Mouse (Mus musculus): ENCODE results near the gene Fsd1l. TPM values are rescaled to one million over a fixed set of nuclear protein-coding genes. Genes with fewer than 3 reads are reported as not detected.

The Fsd1l gene
- 2.7 and 3.7 TPM in 2 replicates for polyA plus RNA-seq (2014; fragmentation: Nextera tagmentation; extraction: Ambion mirVana)

DNA sequence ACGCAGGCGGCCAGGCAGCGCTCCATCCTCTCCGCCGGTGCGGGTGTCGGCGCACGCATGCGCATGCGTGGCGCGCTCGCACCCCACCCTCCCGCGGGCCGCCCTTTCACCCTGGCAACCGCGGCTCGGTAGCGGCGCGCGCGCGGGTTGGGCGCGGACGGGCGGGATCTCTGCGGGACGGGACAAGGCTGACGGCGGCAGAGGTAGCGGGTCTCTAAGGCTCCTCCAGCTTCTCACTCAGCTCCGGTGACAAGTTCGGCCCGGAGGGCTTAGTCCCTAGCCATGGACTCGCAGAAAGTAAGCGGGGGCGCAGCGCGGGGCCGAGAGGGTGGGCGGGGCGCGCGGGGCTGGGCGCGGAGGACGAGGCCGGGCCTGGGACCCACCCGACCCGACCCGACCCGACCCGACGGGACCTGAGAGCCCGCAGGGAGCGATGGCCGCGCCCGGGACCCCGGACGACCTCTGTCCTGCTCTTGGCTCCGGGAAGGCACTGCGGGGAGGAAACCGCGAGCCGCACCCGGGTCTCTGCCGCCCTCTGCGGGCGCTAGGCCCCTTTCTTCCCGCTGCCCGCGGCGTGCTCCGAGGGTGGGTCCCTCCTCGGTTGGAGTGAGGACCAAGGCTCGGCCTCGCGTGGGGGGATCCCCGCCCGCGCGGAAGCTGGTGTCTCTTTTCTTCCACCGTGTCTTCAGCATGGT lies at the start of gene Fsd1l:
Fsd1l (plus strand) TSS at position 156 of the 695 bp plus-strand sequence.
- H3K4me2 ChIP-seq, result peak within 1 kb of the TSS; percentile 85
- H3K36me3 ChIP-seq (ENCODE audit: control insufficient read depth, insufficient read depth, low read length), result no peaks in the 10 kb centered on the region
- DNase-seq (ENCODE audit: low spot score), result peak; percentile 66
- H3K9me3 ChIP-seq (ENCODE audit: control insufficient read depth, low read length), result no peaks in the 10 kb centered on the region
- H3K27ac ChIP-seq (ENCODE audit: low read depth, low read length), result no peak within 1 kb of the TSS
- no peaks in the 10 kb centered on the region; the same call in 1 of the 2 replicates for H3K4me1 ChIP-seq (replicated peaks; ENCODE audit: control insufficient read depth, insufficient read depth, low read length)
- H3K4me3 ChIP-seq (ENCODE audit: low read depth, low read length), result peak within 1 kb of the TSS; percentile 74
- peak within 1 kb of the TSS; percentile 67 for H3K9ac ChIP-seq (ENCODE audit: low read depth, low read length)
- 1% methylated on average over 74 of the region's 88 CpGs for WGBS
- ATAC-seq (replicated peaks; ENCODE audit: low FRiP score), result peak; percentile 74
- peaks cover 16% of the 10 kb centered on the region for H3K27me3 ChIP-seq (replicated peaks; ENCODE audit: control insufficient read depth, insufficient read depth, low read length)

DNA sequence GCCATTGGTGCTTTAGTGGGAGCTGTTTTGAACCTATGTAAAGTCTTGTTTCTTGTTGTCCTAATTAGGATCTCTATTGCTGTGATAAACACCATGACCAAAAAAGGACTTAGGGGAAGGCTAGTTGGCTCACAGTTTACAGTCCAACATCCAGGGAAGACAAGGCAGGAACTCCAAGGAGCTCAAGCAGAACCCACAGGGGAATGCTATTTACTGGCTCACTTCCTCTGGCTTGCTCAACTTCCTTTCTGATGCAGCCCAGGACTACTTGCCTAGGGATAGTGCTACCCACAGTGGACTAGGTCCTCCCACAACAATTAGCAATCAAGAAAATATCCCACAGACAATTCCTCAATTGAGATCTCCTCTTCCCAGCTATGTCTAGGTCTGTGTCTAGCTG lies 43.6 kb upstream of the Fsd1l start:
- H3K36me3 ChIP-seq (ENCODE audit: control insufficient read depth, insufficient read depth, low read length), result no peaks in the 10 kb centered on the region
- no peak overlapping the region for H3K27ac ChIP-seq (ENCODE audit: low read depth, low read length)
- H3K9me3 ChIP-seq (ENCODE audit: control insufficient read depth, low read length), result no peaks in the 10 kb centered on the region
- no peak for DNase-seq (ENCODE audit: low spot score)
- no peak overlapping the region for H3K4me2 ChIP-seq
- H3K4me1 ChIP-seq (replicated peaks; ENCODE audit: control insufficient read depth, insufficient read depth, low read length), result no peaks in the 10 kb centered on the region
- no peaks in the 10 kb centered on the region for H3K27me3 ChIP-seq (replicated peaks; ENCODE audit: control insufficient read depth, insufficient read depth, low read length)
- H3K4me3 ChIP-seq (ENCODE audit: low read depth, low read length), result no peak overlapping the region
- ATAC-seq (replicated peaks; ENCODE audit: low FRiP score), result no peak
- H3K9ac ChIP-seq (ENCODE audit: low read depth, low read length), result no peak overlapping the region

DNA sequence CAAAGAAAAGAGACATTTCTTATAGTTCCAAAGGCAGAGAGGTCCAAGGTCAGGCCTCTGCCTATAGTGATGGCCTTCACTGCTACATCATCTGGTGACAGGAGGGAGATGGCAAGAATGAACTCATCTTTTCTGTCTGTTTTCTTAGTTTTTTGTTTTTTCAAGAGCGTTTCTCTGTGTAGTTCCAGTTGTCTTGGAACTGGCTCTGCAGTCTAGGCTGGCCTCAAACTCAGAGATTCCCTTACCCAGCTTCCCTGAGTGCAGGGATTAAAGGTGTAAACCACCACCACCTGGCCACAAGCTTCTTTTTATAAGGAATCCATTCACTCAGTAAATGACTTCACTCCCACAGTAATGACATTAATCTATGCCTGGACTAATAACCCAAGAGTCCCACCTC lies 42.3 kb upstream of the Fsd1l start:
- DNase-seq (ENCODE audit: low spot score) (no peak), ATAC-seq (replicated peaks; ENCODE audit: low FRiP score) (no peak)
- H3K9ac ChIP-seq (ENCODE audit: low read depth, low read length), result no peak overlapping the region
- no peak overlapping the region for H3K27ac ChIP-seq (ENCODE audit: low read depth, low read length)
- no peak overlapping the region for H3K4me3 ChIP-seq (ENCODE audit: low read depth, low read length)
- H3K27me3 ChIP-seq (replicated peaks; ENCODE audit: control insufficient read depth, insufficient read depth, low read length), result no peaks in the 10 kb centered on the region
- no peak overlapping the region for H3K4me2 ChIP-seq
- H3K9me3 ChIP-seq (ENCODE audit: control insufficient read depth, low read length), result no peaks in the 10 kb centered on the region
- H3K4me1 ChIP-seq (replicated peaks; ENCODE audit: control insufficient read depth, insufficient read depth, low read length), result no peaks in the 10 kb centered on the region
- H3K36me3 ChIP-seq (ENCODE audit: control insufficient read depth, insufficient read depth, low read length), result no peaks in the 10 kb centered on the region
- WGBS, result 84% methylated on average over 1 of the region's 1 CpGs

DNA sequence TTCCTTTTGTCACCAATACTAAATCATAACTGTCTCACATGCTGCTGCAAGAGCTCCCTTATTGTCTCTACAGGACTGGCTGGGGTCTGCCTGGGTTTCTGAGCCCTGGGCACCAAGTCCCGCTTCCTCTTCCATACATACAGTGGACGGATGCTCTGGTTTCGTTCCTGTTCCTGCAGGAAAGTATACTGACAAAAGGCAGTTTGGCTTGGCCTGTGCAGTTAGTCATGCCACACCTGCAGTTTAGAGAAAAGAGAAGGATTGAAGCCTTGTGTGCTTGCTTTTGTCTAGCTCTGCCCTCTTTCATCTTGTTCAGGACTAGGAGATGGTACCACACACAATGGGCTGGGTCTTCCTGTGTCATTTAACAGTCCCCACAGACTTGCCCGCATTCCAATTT lies 41.8 kb upstream of the Fsd1l start:
- H3K4me3 ChIP-seq (ENCODE audit: low read depth, low read length), result no peak overlapping the region
- H3K4me2 ChIP-seq, result no peak overlapping the region
- no peak for ATAC-seq (replicated peaks; ENCODE audit: low FRiP score)
- H3K9me3 ChIP-seq (ENCODE audit: control insufficient read depth, low read length), result no peaks in the 10 kb centered on the region
- no peaks in the 10 kb centered on the region for H3K4me1 ChIP-seq (replicated peaks; ENCODE audit: control insufficient read depth, insufficient read depth, low read length)
- no peak overlapping the region for H3K9ac ChIP-seq (ENCODE audit: low read depth, low read length)
- 88% methylated on average over 4 of the region's 4 CpGs for WGBS
- H3K36me3 ChIP-seq (ENCODE audit: control insufficient read depth, insufficient read depth, low read length), result no peaks in the 10 kb centered on the region
- no peak for DNase-seq (ENCODE audit: low spot score)
- no peaks in the 10 kb centered on the region for H3K27me3 ChIP-seq (replicated peaks; ENCODE audit: control insufficient read depth, insufficient read depth, low read length)
- no peak overlapping the region for H3K27ac ChIP-seq (ENCODE audit: low read depth, low read length)

DNA sequence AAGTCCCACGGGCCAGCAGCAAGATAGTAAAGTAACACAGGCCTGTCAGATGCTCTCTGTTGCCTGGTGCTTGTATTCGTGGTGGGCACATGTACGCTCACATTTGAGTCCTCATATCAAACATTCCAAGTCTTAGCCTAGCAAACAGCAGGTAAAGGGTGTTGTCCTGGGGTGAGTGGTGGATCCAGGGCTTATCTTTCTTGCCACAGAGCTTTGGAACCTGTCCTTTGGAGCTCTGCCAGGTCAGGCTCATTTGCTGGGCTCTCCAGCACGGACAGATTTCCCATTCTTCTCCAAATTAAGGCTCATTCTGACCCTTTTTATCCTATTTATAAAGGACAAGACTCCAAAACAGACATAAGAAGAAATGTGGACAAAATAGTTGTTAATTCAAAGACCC lies 41.1 kb upstream of the Fsd1l start:
- no peaks in the 10 kb centered on the region for H3K4me1 ChIP-seq (replicated peaks; ENCODE audit: control insufficient read depth, insufficient read depth, low read length)
- no peaks in the 10 kb centered on the region for H3K27me3 ChIP-seq (replicated peaks; ENCODE audit: control insufficient read depth, insufficient read depth, low read length)
- no peaks in the 10 kb centered on the region for H3K36me3 ChIP-seq (ENCODE audit: control insufficient read depth, insufficient read depth, low read length)
- no peak overlapping the region for H3K9ac ChIP-seq (ENCODE audit: low read depth, low read length)
- DNase-seq (ENCODE audit: low spot score) (no peak), ATAC-seq (replicated peaks; ENCODE audit: low FRiP score) (no peak)
- H3K9me3 ChIP-seq (ENCODE audit: control insufficient read depth, low read length), result no peaks in the 10 kb centered on the region
- H3K27ac ChIP-seq (ENCODE audit: low read depth, low read length), result no peak overlapping the region
- no peak overlapping the region for H3K4me3 ChIP-seq (ENCODE audit: low read depth, low read length)
- WGBS, result 68% methylated on average over 4 of the region's 4 CpGs
- no peak overlapping the region for H3K4me2 ChIP-seq

DNA sequence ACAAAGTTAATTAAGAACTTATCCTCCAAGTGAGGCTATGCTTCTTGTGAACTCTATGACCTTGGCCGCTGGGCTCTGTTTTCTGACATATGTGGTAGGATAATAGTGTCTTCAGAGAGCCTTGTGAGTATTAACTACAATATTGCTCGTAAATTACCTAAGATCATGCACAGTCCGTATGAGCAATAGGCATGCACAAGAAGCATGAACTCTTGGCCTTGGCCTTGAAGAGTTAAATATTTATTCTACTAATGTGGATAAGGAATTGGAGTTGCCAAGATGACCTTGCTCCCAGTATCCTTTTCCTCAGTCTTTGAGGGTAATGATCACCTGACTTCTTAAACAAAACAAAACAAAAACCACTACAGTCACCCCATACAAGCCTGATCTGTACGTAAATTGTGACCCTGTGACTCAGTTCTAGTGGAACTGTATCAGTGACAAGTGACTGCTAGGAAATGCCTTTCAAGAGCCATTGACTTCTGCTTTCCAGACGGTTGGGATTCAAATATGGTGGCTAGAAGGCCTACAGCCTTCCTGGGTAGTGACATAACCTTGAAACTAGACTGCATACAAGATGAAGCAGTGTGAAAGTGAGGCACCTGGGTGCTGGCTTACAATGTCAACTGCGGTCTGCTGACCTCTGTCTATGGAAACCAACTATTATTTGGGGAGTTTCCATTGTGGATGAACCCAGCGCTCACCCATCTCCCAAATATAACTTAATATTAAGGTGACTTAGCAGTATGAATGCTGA lies 40.4 kb upstream of the Fsd1l start:
- no peaks in the 10 kb centered on the region for H3K4me1 ChIP-seq (replicated peaks; ENCODE audit: control insufficient read depth, insufficient read depth, low read length)
- 78% methylated on average over 7 of the region's 7 CpGs for WGBS
- H3K27me3 ChIP-seq (replicated peaks; ENCODE audit: control insufficient read depth, insufficient read depth, low read length), result no peaks in the 10 kb centered on the region
- no peak overlapping the region for H3K4me2 ChIP-seq
- H3K9ac ChIP-seq (ENCODE audit: low read depth, low read length), result no peak overlapping the region
- H3K36me3 ChIP-seq (ENCODE audit: control insufficient read depth, insufficient read depth, low read length), result no peaks in the 10 kb centered on the region
- no peak overlapping the region for H3K4me3 ChIP-seq (ENCODE audit: low read depth, low read length)
- H3K9me3 ChIP-seq (ENCODE audit: control insufficient read depth, low read length), result no peaks in the 10 kb centered on the region
- ATAC-seq (replicated peaks; ENCODE audit: low FRiP score) (no peak), DNase-seq (ENCODE audit: low spot score) (no peak)
- no peak overlapping the region for H3K27ac ChIP-seq (ENCODE audit: low read depth, low read length)

DNA sequence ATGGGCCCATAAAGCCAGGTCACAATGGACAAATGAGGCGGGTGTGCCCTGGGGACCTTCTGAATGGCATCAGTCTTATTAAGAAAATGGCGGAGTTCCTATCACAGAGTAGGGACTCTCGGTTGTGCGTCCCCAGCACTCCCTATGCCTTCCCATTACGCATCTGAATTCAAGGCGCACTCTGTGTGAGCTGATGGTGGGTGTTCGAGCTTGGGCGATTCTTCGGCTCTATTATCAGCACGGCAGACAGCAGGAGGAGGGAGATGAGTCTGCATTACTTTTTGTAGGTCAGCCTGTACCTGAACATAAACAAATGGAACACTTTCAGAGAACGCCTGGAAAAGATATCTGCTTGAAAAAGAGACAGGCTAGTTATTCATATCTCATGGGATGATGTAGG lies 39.7 kb upstream of the Fsd1l start:
- Histone ChIP-seq H3K9me3 (ENCODE audit: control insufficient read depth, low read length) (no peaks in the 10 kb centered on the region), H3K36me3 (ENCODE audit: control insufficient read depth, insufficient read depth, low read length) (no peaks in the 10 kb centered on the region), H3K9ac (ENCODE audit: low read depth, low read length) (no peak overlapping the region), H3K4me2 (no peak overlapping the region), H3K27me3 (replicated peaks; ENCODE audit: control insufficient read depth, insufficient read depth, low read length) (no peaks in the 10 kb centered on the region), H3K4me3 (ENCODE audit: low read depth, low read length) (no peak overlapping the region), H3K4me1 (replicated peaks; ENCODE audit: control insufficient read depth, insufficient read depth, low read length) (no peaks in the 10 kb centered on the region), H3K27ac (ENCODE audit: low read depth, low read length) (no peak overlapping the region)
- ATAC-seq (replicated peaks; ENCODE audit: low FRiP score), result no peak
- 82% methylated on average over 11 of the region's 11 CpGs for WGBS
- no peak for DNase-seq (ENCODE audit: low spot score)

DNA sequence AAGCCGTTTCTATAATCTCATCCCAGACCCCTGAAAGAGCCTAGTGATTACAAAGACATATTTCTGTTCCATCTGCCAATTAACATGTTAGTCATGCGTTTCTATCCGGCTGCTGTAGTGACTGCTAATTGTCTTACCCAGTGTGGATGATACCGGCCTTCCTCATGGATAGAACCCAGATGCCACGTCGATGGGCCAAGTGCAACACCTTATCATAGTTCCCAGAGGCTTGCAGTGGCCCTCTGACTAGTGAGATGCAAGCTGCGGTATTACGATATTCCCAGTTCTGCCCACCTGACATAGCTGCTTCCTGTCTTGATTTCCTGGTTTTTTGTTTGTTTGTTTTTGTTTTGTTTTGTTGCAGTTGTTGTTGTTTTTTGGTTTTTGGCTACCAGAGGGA lies 39.3 kb upstream of the Fsd1l start:
- Histone ChIP-seq H3K4me3 (ENCODE audit: low read depth, low read length) (no peak overlapping the region), H3K4me2 (no peak overlapping the region), H3K36me3 (ENCODE audit: control insufficient read depth, insufficient read depth, low read length) (no peaks in the 10 kb centered on the region), H3K27ac (ENCODE audit: low read depth, low read length) (no peak overlapping the region), H3K27me3 (replicated peaks; ENCODE audit: control insufficient read depth, insufficient read depth, low read length) (no peaks in the 10 kb centered on the region), H3K9me3 (ENCODE audit: control insufficient read depth, low read length) (no peaks in the 10 kb centered on the region), H3K4me1 (replicated peaks; ENCODE audit: control insufficient read depth, insufficient read depth, low read length) (no peaks in the 10 kb centered on the region), H3K9ac (ENCODE audit: low read depth, low read length) (no peak overlapping the region)
- no peak for ATAC-seq (replicated peaks; ENCODE audit: low FRiP score)
- DNase-seq (ENCODE audit: low spot score), result no peak
- whole genome bisulfite sequencing, result 63% methylated on average over 8 of the region's 8 CpGs

DNA sequence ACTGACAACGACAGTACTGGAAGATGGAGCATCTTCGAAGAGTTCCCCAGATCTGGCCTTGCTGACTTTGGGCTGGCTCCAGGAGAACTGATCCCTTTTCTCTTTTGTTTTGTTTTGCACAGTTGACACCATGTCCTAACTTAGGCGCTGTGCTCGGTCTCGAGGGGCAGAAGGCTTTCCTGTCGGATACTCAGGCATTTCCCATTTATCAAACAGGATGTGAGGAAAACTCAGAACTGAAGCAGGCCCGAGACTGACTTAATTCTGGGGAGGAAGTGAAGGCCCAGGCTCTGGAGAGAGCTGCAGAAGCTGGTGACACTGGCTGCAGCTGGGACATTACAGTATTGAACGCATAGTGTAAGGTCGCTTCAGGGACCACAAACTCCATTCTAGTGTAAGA lies 38.9 kb upstream of the Fsd1l start:
- peak; percentile 36 for DNase-seq (ENCODE audit: low spot score)
- 49% methylated on average over 9 of the region's 9 CpGs for WGBS
- no peak overlapping the region for H3K9ac ChIP-seq (ENCODE audit: low read depth, low read length)
- no peak for ATAC-seq (replicated peaks; ENCODE audit: low FRiP score)
- no peak overlapping the region for H3K4me3 ChIP-seq (ENCODE audit: low read depth, low read length)
- H3K27ac ChIP-seq (ENCODE audit: low read depth, low read length), result no peak overlapping the region
- no peaks in the 10 kb centered on the region for H3K36me3 ChIP-seq (ENCODE audit: control insufficient read depth, insufficient read depth, low read length)
- no peaks in the 10 kb centered on the region for H3K4me1 ChIP-seq (replicated peaks; ENCODE audit: control insufficient read depth, insufficient read depth, low read length)
- H3K4me2 ChIP-seq, result no peak overlapping the region
- no peaks in the 10 kb centered on the region for H3K9me3 ChIP-seq (ENCODE audit: control insufficient read depth, low read length)
- no peaks in the 10 kb centered on the region for H3K27me3 ChIP-seq (replicated peaks; ENCODE audit: control insufficient read depth, insufficient read depth, low read length)
